Mouse (Mus musculus): ENCODE data around the gene Cd47. TPM values are rescaled to one million over a fixed set of nuclear protein-coding genes. Genes with fewer than 3 reads are reported as not detected.

Cd47 gene
- 95.2 and 100 TPM in 2 replicates for polyA plus RNA-seq (2015; fragmentation: Nextera tagmentation; extraction: Ambion mirVana)

- peak; percentile 15; the same call in 1 of the 2 replicates for ATAC-seq (ENCODE audit: low FRiP score, low TSS enrichment)
These were observed at the start of gene Cd47 for GRCm38 (mm10) chr16:49799597-49800561. Cd47 (plus strand) TSS chr16:49800533.

GRCm38 (mm10) chr16:49752906-49753305 is 47.4 kb upstream of the Cd47 start:
- no peaks in the 10 kb centered on the region for H3K9me3 ChIP-seq (ENCODE audit: control insufficient read depth, low read length)
- ATAC-seq (ENCODE audit: low FRiP score, low TSS enrichment) (no peak), DNase-seq (ENCODE audit: low spot score) (no peak)
- H3K9ac ChIP-seq (ENCODE audit: low read length) = no peak overlapping the region
- TF ChIP-seq CTCF (IDR thresholded peaks at IDR 0.05; ENCODE audit: low read depth) (no peak), EP300 (optimal IDR thresholded peaks at IDR 0.05) (no peak)
- H3K4me1 ChIP-seq (replicated peaks; ENCODE audit: control insufficient read depth, insufficient read depth) = no peaks in the 10 kb centered on the region
- WGBS = 83% methylated on average over 1 of the region's 1 CpGs
- no peak overlapping the region for H3K4me2 ChIP-seq (replicated peaks; ENCODE audit: low read depth)
- H3K4me3 ChIP-seq (ENCODE audit: low read depth, low read length) = no peak overlapping the region
- H3K27me3 ChIP-seq (ENCODE audit: control insufficient read depth, insufficient read depth, low read length) = no peaks in the 10 kb centered on the region
- H3K27ac ChIP-seq (replicated peaks) = no peak overlapping the region
- no peaks in the 10 kb centered on the region for H3K36me3 ChIP-seq (ENCODE audit: control insufficient read depth, insufficient read depth, low read length)

More at GRCm38 (mm10) chr16:49799597-49800561, at the start of gene Cd47:
- DNase-seq (ENCODE audit: low spot score) = no peak
- Histone ChIP-seq H3K4me1 (replicated peaks; ENCODE audit: control insufficient read depth, insufficient read depth) (0 out of 2 replicates have a peak, but pooled peaks cover 3% of the 10 kb centered on the region), H3K27ac (replicated peaks) (no peak within 1 kb of the TSS), H3K9me3 (ENCODE audit: control insufficient read depth, low read length) (no peaks in the 10 kb centered on the region), H3K27me3 (ENCODE audit: control insufficient read depth, insufficient read depth, low read length) (no peaks in the 10 kb centered on the region), H3K9ac (ENCODE audit: low read length) (no peak within 1 kb of the TSS), H3K36me3 (ENCODE audit: control insufficient read depth, insufficient read depth, low read length) (no peaks in the 10 kb centered on the region), H3K4me2 (replicated peaks; ENCODE audit: low read depth) (no peak within 1 kb of the TSS), H3K4me3 (ENCODE audit: low read depth, low read length) (no peak within 1 kb of the TSS)
- WGBS = 79% methylated on average over 10 of the region's 10 CpGs
- TF ChIP-seq CTCF (IDR thresholded peaks at IDR 0.05; ENCODE audit: low read depth) (no peak), EP300 (optimal IDR thresholded peaks at IDR 0.05) (no peak)

GRCm38 (mm10) chr16:49753318-49753717 is 47.0 kb upstream of the Cd47 start:
- 59% methylated on average over 3 of the region's 3 CpGs for WGBS
- H3K27ac ChIP-seq (replicated peaks) = no peak overlapping the region
- DNase-seq (ENCODE audit: low spot score) (no peak), ATAC-seq (ENCODE audit: low FRiP score, low TSS enrichment) (no peak)
- no peaks in the 10 kb centered on the region for H3K36me3 ChIP-seq (ENCODE audit: control insufficient read depth, insufficient read depth, low read length)
- H3K9ac ChIP-seq (ENCODE audit: low read length) = no peak overlapping the region
- no peaks in the 10 kb centered on the region for H3K4me1 ChIP-seq (replicated peaks; ENCODE audit: control insufficient read depth, insufficient read depth)
- no peak overlapping the region for H3K4me3 ChIP-seq (ENCODE audit: low read depth, low read length)
- no peak for TF ChIP-seq CTCF (IDR thresholded peaks at IDR 0.05; ENCODE audit: low read depth)
- no peak for TF ChIP-seq EP300 (optimal IDR thresholded peaks at IDR 0.05)
- H3K4me2 ChIP-seq (replicated peaks; ENCODE audit: low read depth) = no peak overlapping the region
- no peaks in the 10 kb centered on the region for H3K9me3 ChIP-seq (ENCODE audit: control insufficient read depth, low read length)
- H3K27me3 ChIP-seq (ENCODE audit: control insufficient read depth, insufficient read depth, low read length) = no peaks in the 10 kb centered on the region

- Histone ChIP-seq H3K4me2 (replicated peaks; ENCODE audit: low read depth) (no peak overlapping the region), H3K9me3 (ENCODE audit: control insufficient read depth, low read length) (no peaks in the 10 kb centered on the region), H3K9ac (ENCODE audit: low read length) (no peak overlapping the region), H3K27ac (replicated peaks) (no peak overlapping the region), H3K36me3 (ENCODE audit: control insufficient read depth, insufficient read depth, low read length) (no peaks in the 10 kb centered on the region), H3K4me1 (replicated peaks; ENCODE audit: control insufficient read depth, insufficient read depth) (no peaks in the 10 kb centered on the region), H3K4me3 (ENCODE audit: low read depth, low read length) (no peak overlapping the region), H3K27me3 (ENCODE audit: control insufficient read depth, insufficient read depth, low read length) (no peaks in the 10 kb centered on the region)
- WGBS = 66% methylated on average over 17 of the region's 17 CpGs
- ATAC-seq (ENCODE audit: low FRiP score, low TSS enrichment) = no peak
- TF ChIP-seq EP300 (optimal IDR thresholded peaks at IDR 0.05) = no peak
- no peak for TF ChIP-seq CTCF (IDR thresholded peaks at IDR 0.05; ENCODE audit: low read depth)
- no peak for DNase-seq (ENCODE audit: low spot score)
These were observed 39.7 kb upstream of the Cd47 start for GRCm38 (mm10) chr16:49760517-49761203.

GRCm38 (mm10) chr16:49761981-49762380 is 38.4 kb upstream of the Cd47 start:
- DNase-seq (ENCODE audit: low spot score) (no peak), ATAC-seq (ENCODE audit: low FRiP score, low TSS enrichment) (no peak)
- 80% methylated on average over 5 of the region's 5 CpGs for WGBS
- Histone ChIP-seq H3K9me3 (ENCODE audit: control insufficient read depth, low read length) (no peaks in the 10 kb centered on the region), H3K27ac (replicated peaks) (no peak overlapping the region), H3K27me3 (ENCODE audit: control insufficient read depth, insufficient read depth, low read length) (no peaks in the 10 kb centered on the region), H3K4me3 (ENCODE audit: low read depth, low read length) (no peak overlapping the region), H3K4me2 (replicated peaks; ENCODE audit: low read depth) (no peak overlapping the region), H3K9ac (ENCODE audit: low read length) (no peak overlapping the region), H3K36me3 (ENCODE audit: control insufficient read depth, insufficient read depth, low read length) (no peaks in the 10 kb centered on the region), H3K4me1 (replicated peaks; ENCODE audit: control insufficient read depth, insufficient read depth) (no peaks in the 10 kb centered on the region)
- TF ChIP-seq EP300 (optimal IDR thresholded peaks at IDR 0.05) = no peak
- TF ChIP-seq CTCF (IDR thresholded peaks at IDR 0.05; ENCODE audit: low read depth) = no peak

Measured in stomach, postnatal 0 days (tissue).